Mouse (Mus musculus): ENCODE results near the gene Vwa8. TPM values are rescaled to one million over a fixed set of nuclear protein-coding genes. Genes with fewer than 3 reads are reported as not detected.

Vwa8 gene
- total RNA-seq, 4 experiments from 2014 or later, result 168 to 243 (median 193) TPM

- DNase-seq (ENCODE audit: low spot score), result peak; percentile 65
These were observed 240.6 kb downstream of the Vwa8 start for GRCm38 (mm10) chr14:79089464-79089863.

GRCm38 (mm10) chr14:79097181-79097580 is 248.3 kb downstream of the Vwa8 start:
- no peak for DNase-seq (ENCODE audit: low spot score)

GRCm38 (mm10) chr14:79106655-79107515 is 258.0 kb downstream of the Vwa8 start:
- peak; percentile 70 for DNase-seq (ENCODE audit: low spot score)

- no peak for DNase-seq (ENCODE audit: low spot score)
These were observed 260.5 kb downstream of the Vwa8 start for GRCm38 (mm10) chr14:79109375-79109774.

GRCm38 (mm10) chr14:79110012-79110411 is 261.2 kb downstream of the Vwa8 start:
- DNase-seq (ENCODE audit: low spot score), result no peak

GRCm38 (mm10) chr14:79112050-79112449 is 263.2 kb downstream of the Vwa8 start:
- DNase-seq (ENCODE audit: low spot score), result no peak

GRCm38 (mm10) chr14:79114526-79115383 is 265.9 kb downstream of the Vwa8 start:
- DNase-seq (ENCODE audit: low spot score), result no peak

- no peak for DNase-seq (ENCODE audit: low spot score)
These were observed 269.6 kb downstream of the Vwa8 start for GRCm38 (mm10) chr14:79118457-79118856.

GRCm38 (mm10) chr14:79119354-79119753 is 270.5 kb downstream of the Vwa8 start:
- peak; percentile 81 for DNase-seq (ENCODE audit: low spot score)

- no peak for DNase-seq (ENCODE audit: low spot score)
These were observed 271.8 kb downstream of the Vwa8 start for GRCm38 (mm10) chr14:79120681-79121080.

- no peak for DNase-seq (ENCODE audit: low spot score)
These were observed 274.6 kb downstream of the Vwa8 start for GRCm38 (mm10) chr14:79123466-79123865.

GRCm38 (mm10) chr14:79124643-79125042 is 275.8 kb downstream of the Vwa8 start:
- DNase-seq (ENCODE audit: low spot score), result peak; percentile 51

GRCm38 (mm10) chr14:79126176-79126575 is 277.3 kb downstream of the Vwa8 start:
- no peak for DNase-seq (ENCODE audit: low spot score)

- no peak for DNase-seq (ENCODE audit: low spot score)
These were observed 286.1 kb downstream of the Vwa8 start for GRCm38 (mm10) chr14:79134891-79135334.

GRCm38 (mm10) chr14:79135441-79135840 is 286.6 kb downstream of the Vwa8 start:
- DNase-seq (ENCODE audit: low spot score), result no peak

GRCm38 (mm10) chr14:79136585-79136984 is 287.7 kb downstream of the Vwa8 start:
- no peak for DNase-seq (ENCODE audit: low spot score)

- no peak for DNase-seq (ENCODE audit: low spot score)
These were observed 288.2 kb downstream of the Vwa8 start for GRCm38 (mm10) chr14:79137100-79137499.

- DNase-seq (ENCODE audit: low spot score), result no peak
These were observed 290.3 kb downstream of the Vwa8 start for GRCm38 (mm10) chr14:79139096-79139651.

- DNase-seq (ENCODE audit: low spot score), result peak; percentile 64
These were observed 291.3 kb downstream of the Vwa8 start for GRCm38 (mm10) chr14:79139918-79140825.

- peak; percentile 50 for DNase-seq (ENCODE audit: low spot score)
These were observed 292.0 kb downstream of the Vwa8 start for GRCm38 (mm10) chr14:79140826-79141219.

- DNase-seq (ENCODE audit: low spot score), result no peak
These were observed 293.5 kb downstream of the Vwa8 start for GRCm38 (mm10) chr14:79142342-79142741.
